Mouse (Mus musculus): ENCODE data around the gene Snapc4.

DNA sequence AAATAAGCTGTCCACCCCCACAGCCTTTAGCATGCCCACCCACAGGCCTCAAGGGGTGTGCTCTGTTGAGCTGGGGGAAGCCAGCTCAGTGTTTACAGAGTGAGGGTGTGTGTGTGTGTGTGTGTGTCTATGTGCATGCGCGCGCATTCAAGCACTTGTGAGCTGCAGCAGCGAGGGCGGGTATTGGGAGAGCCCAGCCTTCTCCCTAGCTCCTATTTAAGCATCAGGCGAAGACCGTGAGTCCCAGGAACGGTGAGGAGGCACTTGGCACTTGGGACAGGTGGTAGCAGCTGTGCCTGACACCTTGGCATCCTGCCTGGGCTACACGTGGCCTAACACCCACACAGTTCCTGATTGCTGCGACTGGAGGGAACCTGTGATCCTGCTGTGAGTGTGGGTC is 38.4 kb downstream of the Snapc4 start:
- TF ChIP-seq EP300 (optimal IDR thresholded peaks at IDR 0.05) (no peak), CTCF (IDR thresholded peaks at IDR 0.05; ENCODE audit: low read depth) (no peak)
